In the genomic region with DNA sequence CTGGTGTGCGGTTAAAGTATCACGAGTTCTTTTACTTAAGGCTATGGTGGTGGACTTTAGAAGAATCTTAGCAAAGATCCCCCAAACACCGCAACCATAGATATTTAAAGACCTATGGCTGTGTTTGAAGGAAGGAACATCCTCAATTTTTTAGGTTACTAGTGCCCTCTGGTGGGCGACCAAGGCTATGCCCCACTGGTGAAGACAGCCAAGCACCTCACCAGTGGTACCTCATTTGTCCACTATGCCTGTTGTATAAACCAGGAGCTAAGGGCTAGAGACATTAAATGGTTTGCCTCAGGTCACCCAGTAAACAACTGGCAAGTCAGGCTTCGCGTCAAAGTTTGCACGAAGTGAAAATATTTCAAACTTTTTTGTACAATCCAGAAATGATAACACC, we compare ENCODE assay signal across 8 mouse cellular contexts. TPM values are rescaled to one million over a fixed set of nuclear protein-coding genes. Genes with fewer than 3 reads are reported as not detected.
DNase-seq lines count a peak whose midpoint lies in the region; ATAC-seq and TF ChIP-seq lines count a peak whose summit lies in the region.

No protein-coding gene starts in this region.

- 67% methylated on average over 7 of the region's 7 CpGs for WGBS in forebrain, embryonic 13.5 days
- WGBS in stomach, postnatal 0 days, result 52% methylated on average over 7 of the region's 7 CpGs

- no peak overlapping the region for H3K27ac ChIP-seq in forebrain, embryonic 13.5 days
- no peak overlapping the region for H3K27ac ChIP-seq in stomach, postnatal 0 days (replicated peaks)

- no peaks in the 10 kb centered on the region for H3K4me1 ChIP-seq in forebrain, embryonic 13.5 days
- H3K4me1 ChIP-seq in stomach, postnatal 0 days (replicated peaks; ENCODE audit: control insufficient read depth, insufficient read depth), result no peaks in the 10 kb centered on the region

- peak; percentile 81 for DNase-seq in 3T3-L1 (ENCODE audit: low read depth, low spot score)
- peak; percentile 90 for DNase-seq in ES-CJ7 (ENCODE audit: low read depth, low spot score)
- DNase-seq in cerebellum, adult 11 months, result peak; percentile 66
- DNase-seq in hindlimb bud, embryonic 11.5 days (ENCODE audit: extremely low spot score, low read depth, low spot score), result peak; percentile 39
- DNase-seq in left cerebral cortex, adult 9 months (ENCODE audit: low spot score in 2 of 2), result peak; percentile 33 to 78
- DNase-seq in monocyte, adult 2 months (ENCODE audit: low read depth in 1 of 2, low spot score in 2 of 2), result peak; percentile 9 to 21
- peak; percentile 64 for DNase-seq in stomach, postnatal 0 days (ENCODE audit: low spot score)

- no peaks in the 10 kb centered on the region for H3K27me3 ChIP-seq in forebrain, embryonic 13.5 days
- H3K27me3 ChIP-seq in stomach, postnatal 0 days (ENCODE audit: control insufficient read depth, insufficient read depth, low read length), result no peaks in the 10 kb centered on the region

- H3K36me3 ChIP-seq in forebrain, embryonic 13.5 days (ENCODE audit: poor library complexity, severe bottlenecking), result peaks cover 54% of the 10 kb centered on the region
- H3K36me3 ChIP-seq in stomach, postnatal 0 days (ENCODE audit: control insufficient read depth, insufficient read depth, low read length), result peaks cover 13% of the 10 kb centered on the region

- TF ChIP-seq EP300 in stomach, postnatal 0 days (optimal IDR thresholded peaks at IDR 0.05), result no peak

- no peak overlapping the region for H3K9ac ChIP-seq in forebrain, embryonic 13.5 days
- no peak overlapping the region for H3K9ac ChIP-seq in stomach, postnatal 0 days (ENCODE audit: low read length)

- no peak overlapping the region for H3K4me3 ChIP-seq in forebrain, embryonic 13.5 days
- no peak overlapping the region for H3K4me3 ChIP-seq in stomach, postnatal 0 days (ENCODE audit: low read depth, low read length)

- no peaks in the 10 kb centered on the region for H3K9me3 ChIP-seq in forebrain, embryonic 13.5 days (replicated peaks)
- H3K9me3 ChIP-seq in stomach, postnatal 0 days (ENCODE audit: control insufficient read depth, low read length), result no peaks in the 10 kb centered on the region

- TF ChIP-seq CTCF in stomach, postnatal 0 days (IDR thresholded peaks at IDR 0.05; ENCODE audit: low read depth), result peak; percentile 80

- ATAC-seq in forebrain, embryonic 13.5 days, result peak; percentile 75; the same call in 1 of the 2 replicates
- peak; percentile 69; the same call in 1 of the 2 replicates for ATAC-seq in stomach, postnatal 0 days (ENCODE audit: low FRiP score, low TSS enrichment)

- H3K4me2 ChIP-seq in forebrain, embryonic 13.5 days, result no peak overlapping the region
- no peak overlapping the region for H3K4me2 ChIP-seq in stomach, postnatal 0 days (replicated peaks; ENCODE audit: low read depth)

RNA-seq across cellular contexts. Expression of gene Mdm4, which starts 47.6 kb away (rescaled TPM):
- polyA plus RNA-seq in forebrain, embryonic 13.5 days (2015; fragmentation: Nextera tagmentation; extraction: Ambion mirVana), result 44.8 and 46.3 TPM in 2 replicates
- polyA plus RNA-seq in stomach, postnatal 0 days (2015; fragmentation: Nextera tagmentation; extraction: Ambion mirVana), result 11.1 and 11.3 TPM in 2 replicates

Comparison
In these comparisons a context has a peak if more than half of its experiments do, and no peak if none do; other contexts are left out.
1. DNase-seq: peak in every context shown above with its lines; median percentile 90 in ES-CJ7; 81 in 3T3-L1; 66 in cerebellum, adult 11 months; 64 in stomach, postnatal 0 days; 56 in left cerebral cortex, adult 9 months; 39 in hindlimb bud, embryonic 11.5 days; 15 in monocyte, adult 2 months.